8 mouse cellular contexts compared by ENCODE assay signal in the genomic region with DNA sequence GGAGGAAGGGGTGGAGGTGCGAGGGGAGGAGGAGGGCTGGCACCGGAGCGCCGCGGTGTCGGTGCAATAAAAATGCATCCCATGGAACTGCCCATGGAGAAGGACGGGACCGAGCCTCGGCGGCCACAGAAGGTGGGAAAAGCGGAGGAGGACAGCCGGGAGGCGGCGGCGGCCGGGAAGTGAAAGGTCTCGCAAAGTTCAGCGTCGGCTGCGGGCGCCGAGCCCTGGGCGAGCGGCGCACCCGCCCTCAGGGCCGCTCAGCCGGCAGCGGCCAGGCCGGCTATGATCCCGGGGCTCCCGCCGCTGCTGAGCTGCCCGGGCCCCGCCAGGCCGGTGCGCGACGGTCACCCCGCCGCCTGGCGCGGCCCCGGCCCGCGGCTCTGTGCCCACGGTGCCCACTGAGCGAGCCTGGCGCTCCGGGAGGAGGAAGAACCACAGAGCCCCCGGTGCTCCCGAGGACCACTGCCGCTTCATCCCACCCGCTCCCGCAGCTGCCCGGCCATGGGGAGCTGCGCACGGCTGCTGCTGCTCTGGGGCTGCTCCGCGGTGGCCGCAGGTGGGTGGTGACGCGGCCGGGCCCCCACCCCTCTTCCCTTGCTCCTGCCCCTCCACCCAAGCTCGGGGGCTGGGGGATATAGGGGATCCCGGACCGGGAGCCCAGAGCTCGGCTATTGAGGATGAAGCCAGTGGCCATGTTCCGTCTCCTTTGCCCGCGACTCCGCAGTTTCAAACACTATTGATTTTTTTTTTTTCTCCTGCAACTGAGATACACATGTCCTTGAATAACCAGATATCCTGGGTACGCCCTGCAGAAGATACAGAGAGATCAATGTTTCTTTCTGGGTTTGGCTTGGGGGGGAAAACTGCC. TPM values are rescaled to one million over a fixed set of nuclear protein-coding genes. Genes with fewer than 3 reads are reported as not detected.
DNase-seq lines count a peak whose midpoint lies in the region; ATAC-seq and TF ChIP-seq lines count a peak whose summit lies in the region.

No protein-coding gene starts in this region.

- peak overlapping the region; percentile 77 for H3K9ac ChIP-seq in heart, postnatal 0 days (replicated peaks; ENCODE audit: low read depth, low read length)

- no peaks in the 10 kb centered on the region for H3K9me3 ChIP-seq in heart, postnatal 0 days (replicated peaks; ENCODE audit: control insufficient read depth, low read length)

- no peak for TF ChIP-seq EP300 in heart, postnatal 0 days (IDR thresholded peaks at IDR 0.05; ENCODE audit: low read depth)

- DNase-seq in adrenal gland, adult (ENCODE audit: inconsistent age in 2 of 2, low spot score in 1 of 2): peak; percentile 49 to 82
- DNase-seq in adrenal gland, adult 8-10 months: no peak
- DNase-seq in adrenal gland, postnatal 36 days: peak; percentile 46 to 70
- DNase-seq in heart, postnatal 0 days (ENCODE audit: low spot score): peak; percentile 32
- DNase-seq in kidney, postnatal 14 days: peak; percentile 62
- peak; percentile 36 for DNase-seq in right cerebral cortex, postnatal 4 days

- H3K36me3 ChIP-seq in heart, postnatal 0 days (replicated peaks; ENCODE audit: control insufficient read depth, insufficient read depth, low read length): no peaks in the 10 kb centered on the region

- peak overlapping the region; percentile 79 for H3K4me3 ChIP-seq in heart, postnatal 0 days (ENCODE audit: low read depth, low read length)

- ATAC-seq in erythroblast, adult 5-6 weeks (replicated peaks; ENCODE audit: low FRiP score, poor library complexity, severe bottlenecking): peak; percentile 53
- ATAC-seq in heart, postnatal 0 days (ENCODE audit: insufficient read depth, low read depth): peak; percentile 47
- ATAC-seq in megakaryocyte, adult 5-6 weeks (ENCODE audit: poor library complexity, severe bottlenecking): peak; percentile 67

- H3K27me3 ChIP-seq in heart, postnatal 0 days (ENCODE audit: control insufficient read depth, insufficient read depth, low read length): peaks cover 17% of the 10 kb centered on the region

- peaks cover 17% of the 10 kb centered on the region; the same call in 1 of the 2 replicates for H3K4me1 ChIP-seq in heart, postnatal 0 days (ENCODE audit: control insufficient read depth, insufficient read depth)

- H3K27ac ChIP-seq in heart, postnatal 0 days (ENCODE audit: low read depth): peak overlapping the region; percentile 73

- under 1% methylated on average over 58 of the region's 73 CpGs for WGBS in heart, postnatal 0 days

- TF ChIP-seq CTCF in heart, postnatal 0 days (IDR thresholded peaks at IDR 0.05; ENCODE audit: low read depth): no peak

- H3K4me2 ChIP-seq in heart, postnatal 0 days (ENCODE audit: low read depth, low read length): peak overlapping the region; percentile 92

RNA-seq across cellular contexts. Expression of a gene that starts 0.7 kb away (rescaled TPM):
- total RNA-seq in adrenal gland, adult 8-10 months (2022): 10 to 100 TPM; 20.1 to 30.3 (median 26.3) TPM
- total RNA-seq in adrenal gland, postnatal 36 days (2021): 10 to 100 TPM; 14.7 to 15.2 TPM
- 8.8 and 13.0 TPM in 2 replicates for total RNA-seq in erythroblast, adult 5-6 weeks (2015; ENCODE audit: low replicate concordance)
- total RNA-seq in erythroblast, adult 5-6 weeks (2017; ENCODE audit: low replicate concordance): 12.6 and 16.9 TPM in 2 replicates
- total RNA-seq in heart, postnatal 0 days (2014; rRNA removed; ENCODE audit: low replicate concordance): 36.0 and 37.2 TPM in 2 replicates
- polyA plus RNA-seq in heart, postnatal 0 days (2015; fragmentation: Nextera tagmentation; extraction: Ambion mirVana): 2.1 and 2.5 TPM in 2 replicates
- 0.66 and 0.76 TPM in 2 replicates for total RNA-seq in megakaryocyte, adult 5-6 weeks (2015)
- 0.18 and 0.57 TPM in 2 replicates for total RNA-seq in megakaryocyte, adult 5-6 weeks (2017)

RNA-seq across cellular contexts. Expression of a gene that starts 51.7 kb away (rescaled TPM):
- total RNA-seq in adrenal gland, adult 8-10 months (2022): 10 to 100 TPM; 11.0 to 20.5 (median 13.2) TPM
- 10 to 100 TPM; 15.3 to 17.3 TPM for total RNA-seq in adrenal gland, postnatal 36 days (2021)
- total RNA-seq in erythroblast, adult 5-6 weeks (2015; ENCODE audit: low replicate concordance): 36.8 and 37.9 TPM in 2 replicates
- 25.2 and 64.4 TPM in 2 replicates for total RNA-seq in erythroblast, adult 5-6 weeks (2017; ENCODE audit: low replicate concordance)
- total RNA-seq in heart, postnatal 0 days (2014; rRNA removed; ENCODE audit: low replicate concordance): 13.7 and 35.4 TPM in 2 replicates
- 55.7 and 59.4 TPM in 2 replicates for polyA plus RNA-seq in heart, postnatal 0 days (2015; fragmentation: Nextera tagmentation; extraction: Ambion mirVana)
- total RNA-seq in megakaryocyte, adult 5-6 weeks (2015): 89.2 and 95.8 TPM in 2 replicates
- total RNA-seq in megakaryocyte, adult 5-6 weeks (2017): 127 and 139 TPM in 2 replicates

Comparison
In these comparisons a context has a peak if more than half of its experiments do, and no peak if none do; other contexts are left out.
1. RNA of a gene that starts 0.7 kb away (total RNA-seq): 36.0 to 37.2 TPM in heart, postnatal 0 days, 20.1 to 30.3 TPM in adrenal gland, adult 8-10 months, 14.7 to 15.2 TPM in adrenal gland, postnatal 36 days and 8.8 to 16.9 TPM in erythroblast, adult 5-6 weeks; 0.18 to 0.76 TPM in megakaryocyte, adult 5-6 weeks; every median in the first group is over 4 times any median in the second.
2. Peak in every context shown above with its lines, with median percentiles within 50 percentile points of each other: ATAC-seq.